Mouse (Mus musculus) gastrocnemius, adult 18-20 months (tissue): ENCODE data around the gene Ano6. TPM values are rescaled to one million over a fixed set of nuclear protein-coding genes. Genes with fewer than 3 reads are reported as not detected.
A peak's percentile ranks its signal among the peaks of the same experiment; 100 is the strongest.

Experiments
- DNase-seq: peaks from one replicate; pipeline ENCODE4 v3.0.0; 2021; ENCODE audit warnings: low spot score
- total RNA-seq, 2 experiments: library from RNA; stranded (reverse); gene quantifications; 2 replicates each; pipeline ENCODE4 v1.2.3; 2021

Gene Ano6
- total RNA-seq, 2 experiments from 2014 or later = 37.9 to 45.8 TPM

- DNase-seq = peak; percentile 32
Observed at GRCm38 (mm10) chr15:95794611-95795565, 4.2 kb downstream of the Ano6 start.

- DNase-seq = no peak
Observed at GRCm38 (mm10) chr15:95796062-95796461, 5.4 kb downstream of the Ano6 start.

- no peak for DNase-seq
Observed at GRCm38 (mm10) chr15:95797144-95797983, 6.7 kb downstream of the Ano6 start.

- DNase-seq = no peak
Observed at GRCm38 (mm10) chr15:95798266-95798665, 7.6 kb downstream of the Ano6 start.

GRCm38 (mm10) chr15:95799632-95800031, 9.0 kb downstream of the Ano6 start:
- DNase-seq = no peak

GRCm38 (mm10) chr15:95800051-95800450, 9.4 kb downstream of the Ano6 start:
- DNase-seq = no peak

GRCm38 (mm10) chr15:95801261-95801979, 10.8 kb downstream of the Ano6 start:
- no peak for DNase-seq

GRCm38 (mm10) chr15:95802140-95802539, 11.5 kb downstream of the Ano6 start:
- peak; percentile 73 for DNase-seq

GRCm38 (mm10) chr15:95802762-95803161, 12.1 kb downstream of the Ano6 start:
- peak; percentile 77 for DNase-seq

GRCm38 (mm10) chr15:95803484-95803883, 12.8 kb downstream of the Ano6 start:
- DNase-seq = no peak

GRCm38 (mm10) chr15:95804255-95804654, 13.6 kb downstream of the Ano6 start:
- peak; percentile 93 for DNase-seq

GRCm38 (mm10) chr15:95805022-95805471, 14.4 kb downstream of the Ano6 start:
- peak; percentile 72 for DNase-seq

GRCm38 (mm10) chr15:95807908-95808307, 17.3 kb downstream of the Ano6 start:
- DNase-seq = no peak

- no peak for DNase-seq
Observed at GRCm38 (mm10) chr15:95810357-95810761, 19.7 kb downstream of the Ano6 start.

- DNase-seq = no peak
Observed at GRCm38 (mm10) chr15:95812821-95813571, 22.4 kb downstream of the Ano6 start.

- DNase-seq = no peak
Observed at GRCm38 (mm10) chr15:95817501-95817900, 26.9 kb downstream of the Ano6 start.

- DNase-seq = no peak
Observed at GRCm38 (mm10) chr15:95819249-95820035, 28.8 kb downstream of the Ano6 start.

- DNase-seq = no peak
Observed at GRCm38 (mm10) chr15:95820142-95820541, 29.5 kb downstream of the Ano6 start.

GRCm38 (mm10) chr15:95820678-95821077, 30.0 kb downstream of the Ano6 start:
- no peak for DNase-seq

GRCm38 (mm10) chr15:95822099-95822498, 31.5 kb downstream of the Ano6 start:
- DNase-seq = no peak
